Mouse (Mus musculus): ENCODE results near the gene Cd180. TPM values are rescaled to one million over a fixed set of nuclear protein-coding genes. Genes with fewer than 3 reads are reported as not detected.

Gene Cd180
- polyA plus RNA-seq, 1 experiment from 2014 or later = 1.6 TPM

GRCm38 (mm10) chr13:102739720-102740535, 46.6 kb downstream of the Cd180 start:
- DNase-seq (no peak), ATAC-seq (no peak)
- TF ChIP-seq CTCF (IDR thresholded peaks at IDR 0.05; ENCODE audit: low read depth) (no peak), EP300 (IDR thresholded peaks at IDR 0.05; ENCODE audit: low read depth) (no peak)
- Histone ChIP-seq H3K9me3 (ENCODE audit: low read length) (no peaks in the 10 kb centered on the region), H3K36me3 (replicated peaks; ENCODE audit: insufficient read depth, low read length) (peaks cover 27% of the 10 kb centered on the region), H3K27ac (ENCODE audit: low read depth) (no peak overlapping the region), H3K4me3 (ENCODE audit: low read depth, low read length) (no peak overlapping the region), H3K4me1 (ENCODE audit: insufficient read depth) (no peaks in the 10 kb centered on the region), H3K9ac (replicated peaks) (no peak overlapping the region), H3K27me3 (ENCODE audit: insufficient read depth, low read length) (no peaks in the 10 kb centered on the region), H3K4me2 (ENCODE audit: low read depth, low read length) (no peak overlapping the region)
- 69% methylated on average over 13 of the region's 13 CpGs for WGBS (ENCODE audit: insufficient replicate concordance)

- Histone ChIP-seq H3K36me3 (replicated peaks; ENCODE audit: insufficient read depth, low read length) (peaks cover 9% of the 10 kb centered on the region), H3K4me2 (ENCODE audit: low read depth, low read length) (no peak overlapping the region), H3K27me3 (ENCODE audit: insufficient read depth, low read length) (no peaks in the 10 kb centered on the region), H3K27ac (ENCODE audit: low read depth) (no peak overlapping the region), H3K4me3 (ENCODE audit: low read depth, low read length) (no peak overlapping the region), H3K9me3 (ENCODE audit: low read length) (no peaks in the 10 kb centered on the region), H3K9ac (replicated peaks) (no peak overlapping the region), H3K4me1 (ENCODE audit: insufficient read depth) (no peaks in the 10 kb centered on the region)
- peak; percentile 83 for TF ChIP-seq CTCF (IDR thresholded peaks at IDR 0.05; ENCODE audit: low read depth)
- no peak for TF ChIP-seq EP300 (IDR thresholded peaks at IDR 0.05; ENCODE audit: low read depth)
- 69% methylated on average over 9 of the region's 9 CpGs for WGBS (ENCODE audit: insufficient replicate concordance)
- ATAC-seq (no peak), DNase-seq (peak; percentile 46)
Measured at GRCm38 (mm10) chr13:102744481-102745269, 51.3 kb downstream of the Cd180 start.

GRCm38 (mm10) chr13:102745270-102745600, 51.9 kb downstream of the Cd180 start:
- no peak overlapping the region for H3K9ac ChIP-seq (replicated peaks)
- H3K4me3 ChIP-seq (ENCODE audit: low read depth, low read length) = no peak overlapping the region
- peaks cover 12% of the 10 kb centered on the region for H3K36me3 ChIP-seq (replicated peaks; ENCODE audit: insufficient read depth, low read length)
- no peaks in the 10 kb centered on the region for H3K27me3 ChIP-seq (ENCODE audit: insufficient read depth, low read length)
- no peak for DNase-seq
- no peaks in the 10 kb centered on the region for H3K9me3 ChIP-seq (ENCODE audit: low read length)
- no peak for ATAC-seq
- H3K27ac ChIP-seq (ENCODE audit: low read depth) = no peak overlapping the region
- no peak overlapping the region for H3K4me2 ChIP-seq (ENCODE audit: low read depth, low read length)
- TF ChIP-seq EP300 (IDR thresholded peaks at IDR 0.05; ENCODE audit: low read depth) = no peak
- TF ChIP-seq CTCF (IDR thresholded peaks at IDR 0.05; ENCODE audit: low read depth) = no peak
- WGBS (ENCODE audit: insufficient replicate concordance) = 83% methylated on average over 3 of the region's 3 CpGs
- no peaks in the 10 kb centered on the region for H3K4me1 ChIP-seq (ENCODE audit: insufficient read depth)

- H3K4me3 ChIP-seq (ENCODE audit: low read depth, low read length) = no peak overlapping the region
- H3K9me3 ChIP-seq (ENCODE audit: low read length) = no peaks in the 10 kb centered on the region
- 82% methylated on average over 9 of the region's 9 CpGs for WGBS (ENCODE audit: insufficient replicate concordance)
- H3K27me3 ChIP-seq (ENCODE audit: insufficient read depth, low read length) = no peaks in the 10 kb centered on the region
- no peak for TF ChIP-seq CTCF (IDR thresholded peaks at IDR 0.05; ENCODE audit: low read depth)
- no peak for TF ChIP-seq EP300 (IDR thresholded peaks at IDR 0.05; ENCODE audit: low read depth)
- H3K4me2 ChIP-seq (ENCODE audit: low read depth, low read length) = no peak overlapping the region
- H3K27ac ChIP-seq (ENCODE audit: low read depth) = no peak overlapping the region
- no peak for ATAC-seq
- H3K4me1 ChIP-seq (ENCODE audit: insufficient read depth) = no peaks in the 10 kb centered on the region
- DNase-seq = no peak
- H3K36me3 ChIP-seq (replicated peaks; ENCODE audit: insufficient read depth, low read length) = peaks cover 14% of the 10 kb centered on the region
- H3K9ac ChIP-seq (replicated peaks) = no peak overlapping the region
Measured at GRCm38 (mm10) chr13:102745626-102746342, 52.4 kb downstream of the Cd180 start.

GRCm38 (mm10) chr13:102746803-102747561, 53.6 kb downstream of the Cd180 start:
- TF ChIP-seq EP300 (IDR thresholded peaks at IDR 0.05; ENCODE audit: low read depth) (no peak), CTCF (IDR thresholded peaks at IDR 0.05; ENCODE audit: low read depth) (no peak)
- Histone ChIP-seq H3K4me1 (ENCODE audit: insufficient read depth) (no peaks in the 10 kb centered on the region), H3K27ac (ENCODE audit: low read depth) (no peak overlapping the region), H3K9me3 (ENCODE audit: low read length) (no peaks in the 10 kb centered on the region), H3K9ac (replicated peaks) (no peak overlapping the region), H3K4me2 (ENCODE audit: low read depth, low read length) (no peak overlapping the region), H3K36me3 (replicated peaks; ENCODE audit: insufficient read depth, low read length) (peaks cover 17% of the 10 kb centered on the region), H3K4me3 (ENCODE audit: low read depth, low read length) (no peak overlapping the region), H3K27me3 (ENCODE audit: insufficient read depth, low read length) (no peaks in the 10 kb centered on the region)
- ATAC-seq = no peak
- WGBS (ENCODE audit: insufficient replicate concordance) = 70% methylated on average over 17 of the region's 17 CpGs
- DNase-seq = no peak

Data from liver, postnatal 0 days (tissue).